Mouse (Mus musculus): Measurements from ENCODE around the gene Ppm1n.

- no peak for TF ChIP-seq TAL1 (conservative IDR thresholded peaks at IDR 0.05; ENCODE audit: low read depth, low read length)
- TF ChIP-seq CTCF (IDR thresholded peaks at IDR 0.05; ENCODE audit: low read depth, low read length), result no peak
These were observed 812 bp downstream of the Ppm1n start for GRCm38 (mm10) chr7:19279052-19279451.
